Mouse (Mus musculus) limb, embryonic 11.5 days (tissue): ENCODE measurements around the gene Celf2. TPM values are rescaled to one million over a fixed set of nuclear protein-coding genes. Genes with fewer than 3 reads are reported as not detected.

Source experiments
- ATAC-seq: fragments of 200-750 bp; cut with Nextera tagmentation; 2 replicates; pipeline ENCODE4 v1.8.0; 2017; ENCODE audit warnings: low read depth; ENCODE audit not compliant: insufficient number of reproducible peaks, low FRiP score, low TSS enrichment
- DNase-seq: peaks from one replicate; pipeline ENCODE4 v3.0.0-alpha.2; 2015; ENCODE audit warnings: low spot score
- H3K27ac ChIP-seq: fragments of 300-500 bp; sonication (generic); replicated peaks from 2 replicates; pipeline ENCODE4 v1.5.1; 2014; ENCODE audit warnings: low read depth, mild to moderate bottlenecking, low read length
- H3K27me3 ChIP-seq: fragments of 300-500 bp; sonication (generic); 2 replicates; pipeline ENCODE4 v1.6.1; 2014; ENCODE audit warnings: mild to moderate bottlenecking, low read length, mixed read lengths; ENCODE audit not compliant: control insufficient read depth, insufficient read depth
- H3K36me3 ChIP-seq: fragments of 300-500 bp; sonication (generic); 2 replicates; pipeline ENCODE4 v1.6.1; 2014; ENCODE audit warnings: mild to moderate bottlenecking, low read length, moderate library complexity, mixed read lengths; ENCODE audit not compliant: control insufficient read depth, insufficient read depth
- H3K4me1 ChIP-seq: fragments of 300-500 bp; sonication (generic); 2 replicates; pipeline ENCODE4 v1.6.1; 2014; ENCODE audit warnings: low read length, mixed read lengths; ENCODE audit not compliant: control insufficient read depth, insufficient read depth
- H3K4me2 ChIP-seq: fragments of 300-500 bp; sonication (generic); 2 replicates; pipeline ENCODE4 v1.6.1; 2014; ENCODE audit warnings: low read depth, mild to moderate bottlenecking, moderate library complexity; ENCODE audit not compliant: severe bottlenecking
- H3K4me3 ChIP-seq: fragments of 300-500 bp; sonication (generic); 2 replicates; pipeline ENCODE4 v1.5.1; 2014; ENCODE audit warnings: low read depth, low read length
- H3K9ac ChIP-seq: fragments of 300-500 bp; sonication (generic); 2 replicates; pipeline ENCODE4 v1.6.1; 2014; ENCODE audit warnings: mild to moderate bottlenecking, low read length
- H3K9me3 ChIP-seq: fragments of 300-500 bp; sonication (generic); 2 replicates; pipeline ENCODE4 v1.6.1; 2016; ENCODE audit warnings: low read length; ENCODE audit not compliant: control insufficient read depth
- WGBS: fragments of 180-500 bp; shearing (Covaris S2); extraction: QIAGEN DNeasy Blood & Tissue Kit; methylation state at CpG from one replicate; pipeline ENCODE4 v1.1.7; 2014; 5-methylcytosine and 5-hydroxymethylcytosine counted together
- polyA plus RNA-seq: library from polyadenylated mRNA; unstranded; fragments of >200 nt; fragmentation: Nextera tagmentation; extraction: Ambion mirVana; gene quantifications from 2 replicates; pipeline ENCODE4 v1.2.1, GENCODE M21; 2014

Celf2 gene
- polyA plus RNA-seq, 1 experiment from 2014 or later = 24.1 TPM

DNA sequence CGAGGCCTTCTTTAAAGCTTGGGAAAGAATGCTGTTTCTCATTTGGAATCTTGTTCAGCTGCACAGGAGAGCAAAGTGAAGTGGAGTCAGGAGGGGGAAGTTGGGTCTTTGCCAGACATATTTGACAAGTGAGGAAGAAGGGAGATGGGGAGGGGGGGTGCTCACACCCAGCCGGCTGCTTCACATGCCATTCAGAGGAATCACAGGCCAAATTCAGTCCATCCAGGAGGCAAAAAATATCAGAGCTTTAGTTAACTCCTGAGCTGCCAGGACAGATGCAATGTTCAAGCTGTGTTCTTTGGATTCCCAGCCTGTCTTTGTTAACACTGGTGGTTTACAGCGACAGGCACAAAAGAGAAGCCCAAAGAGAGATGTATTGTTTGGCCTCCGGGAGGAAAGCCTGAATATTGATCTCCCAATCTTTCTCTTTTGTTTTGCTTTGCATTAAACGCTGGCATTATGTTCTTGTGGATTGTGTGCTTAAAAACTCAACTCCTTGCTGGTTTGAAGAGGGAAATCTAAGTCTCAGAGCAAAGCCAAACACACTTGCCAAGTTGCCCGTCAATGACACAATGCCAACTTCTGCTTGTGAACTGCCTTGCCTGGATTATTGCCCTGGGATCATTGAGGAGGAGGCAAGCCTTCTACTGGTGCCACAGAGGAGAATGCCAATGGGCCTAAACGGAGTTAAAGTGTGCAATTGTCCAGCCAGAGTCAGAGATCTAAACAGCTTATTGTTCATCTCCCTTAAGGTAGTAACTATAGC is 420.1 kb downstream of the Celf2 start:
- Histone ChIP-seq H3K4me3 (no peak overlapping the region), H3K36me3 (no peaks in the 10 kb centered on the region), H3K27me3 (no peaks in the 10 kb centered on the region), H3K4me1 (no peaks in the 10 kb centered on the region), H3K4me2 (no peak overlapping the region), H3K27ac (no peak overlapping the region), H3K9me3 (no peaks in the 10 kb centered on the region), H3K9ac (no peak overlapping the region)
- ATAC-seq = peak; percentile 47; the same call in 1 of the 2 replicates
- no peak for DNase-seq
- 47% methylated on average over 7 of the region's 7 CpGs for WGBS

DNA sequence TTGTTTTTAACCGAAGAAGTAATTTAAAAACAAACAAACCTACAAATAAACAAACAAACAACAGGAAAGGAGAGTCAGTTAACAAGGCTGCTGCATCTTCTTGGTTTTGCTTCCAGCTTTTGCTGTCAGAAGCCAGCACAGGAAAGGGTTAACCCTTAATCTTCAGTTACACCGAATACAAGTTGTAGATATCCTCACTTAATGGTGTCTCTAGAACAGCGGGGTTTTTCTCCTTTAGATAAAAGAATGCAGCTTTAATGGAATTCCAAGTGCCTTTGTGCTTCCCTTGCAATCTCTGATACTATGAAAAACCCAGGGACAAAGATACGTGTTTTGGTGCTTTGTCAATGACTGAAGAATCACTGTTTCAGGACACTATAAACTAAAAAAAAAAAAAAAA is 420.8 kb downstream of the Celf2 start:
- no peak overlapping the region for H3K27ac ChIP-seq
- no peaks in the 10 kb centered on the region for H3K4me1 ChIP-seq
- H3K4me3 ChIP-seq = no peak overlapping the region
- no peak overlapping the region for H3K4me2 ChIP-seq
- 41% methylated on average over 4 of the region's 4 CpGs for WGBS
- no peak for DNase-seq
- no peaks in the 10 kb centered on the region for H3K9me3 ChIP-seq
- no peak overlapping the region for H3K9ac ChIP-seq
- no peak for ATAC-seq
- no peaks in the 10 kb centered on the region for H3K27me3 ChIP-seq
- no peaks in the 10 kb centered on the region for H3K36me3 ChIP-seq

- ATAC-seq (no peak), DNase-seq (peak; percentile 23)
- H3K4me1 ChIP-seq = no peaks in the 10 kb centered on the region
- no peak overlapping the region for H3K4me2 ChIP-seq
- H3K36me3 ChIP-seq = no peaks in the 10 kb centered on the region
- 79% methylated on average over 14 of the region's 14 CpGs for WGBS
- no peak overlapping the region for H3K27ac ChIP-seq
- no peak overlapping the region for H3K4me3 ChIP-seq
- H3K9me3 ChIP-seq = no peaks in the 10 kb centered on the region
- no peaks in the 10 kb centered on the region for H3K27me3 ChIP-seq
- no peak overlapping the region for H3K9ac ChIP-seq
Observed at GRCm38 (mm10) chr2:7087480-7087879, 421.9 kb downstream of the Celf2 start.

GRCm38 (mm10) chr2:7083489-7084090 is 425.8 kb downstream of the Celf2 start:
- WGBS = 90% methylated on average over 4 of the region's 4 CpGs
- no peak overlapping the region for H3K4me3 ChIP-seq
- no peak overlapping the region for H3K9ac ChIP-seq
- no peak overlapping the region for H3K27ac ChIP-seq
- H3K27me3 ChIP-seq = no peaks in the 10 kb centered on the region
- H3K4me2 ChIP-seq = no peak overlapping the region
- ATAC-seq (no peak), DNase-seq (no peak)
- H3K9me3 ChIP-seq = no peaks in the 10 kb centered on the region
- no peaks in the 10 kb centered on the region for H3K36me3 ChIP-seq
- 0 out of 2 replicates have a peak, but pooled peaks cover 2% of the 10 kb centered on the region for H3K4me1 ChIP-seq

DNA sequence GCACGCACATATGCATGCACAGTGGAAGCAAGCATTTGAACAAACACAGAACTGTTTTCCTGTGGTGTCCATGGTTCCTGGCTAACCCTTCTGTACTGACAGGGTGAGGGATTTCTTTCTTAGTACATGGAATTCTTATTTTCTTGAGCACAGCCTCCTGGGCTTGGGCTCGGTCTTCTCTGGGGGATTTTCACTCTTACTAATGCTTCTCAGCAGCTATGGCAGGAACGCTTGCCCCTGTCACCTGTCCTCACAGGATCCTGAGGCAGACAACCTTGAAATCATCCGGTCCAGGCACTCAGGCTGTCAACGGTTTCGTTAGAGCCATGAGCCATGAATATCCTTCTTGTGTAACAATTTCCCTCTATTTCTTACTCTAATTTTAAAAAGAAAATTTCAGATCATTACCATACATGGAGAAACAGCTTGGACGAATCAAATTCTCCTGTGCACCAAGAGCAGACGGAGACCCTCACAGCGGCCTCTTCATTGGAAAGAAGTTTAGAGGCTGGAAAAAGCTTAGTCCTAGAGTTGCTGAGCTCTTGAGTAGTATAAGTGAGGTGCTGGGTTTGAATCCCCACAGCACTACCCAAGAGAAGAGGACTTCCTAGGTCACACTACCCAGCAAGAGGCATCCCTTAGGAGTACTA is 426.9 kb downstream of the Celf2 start:
- H3K4me3 ChIP-seq = no peak overlapping the region
- H3K27me3 ChIP-seq = no peaks in the 10 kb centered on the region
- no peak overlapping the region for H3K9ac ChIP-seq
- no peaks in the 10 kb centered on the region for H3K36me3 ChIP-seq
- H3K9me3 ChIP-seq = no peaks in the 10 kb centered on the region
- DNase-seq (no peak), ATAC-seq (no peak)
- H3K27ac ChIP-seq = no peak overlapping the region
- 0 out of 2 replicates have a peak, but pooled peaks cover 2% of the 10 kb centered on the region for H3K4me1 ChIP-seq
- WGBS = 88% methylated on average over 9 of the region's 9 CpGs
- no peak overlapping the region for H3K4me2 ChIP-seq

GRCm38 (mm10) chr2:7080794-7081783 is 428.3 kb downstream of the Celf2 start:
- WGBS = 13% methylated on average over 28 of the region's 28 CpGs
- Histone ChIP-seq H3K36me3 (no peaks in the 10 kb centered on the region), H3K9me3 (no peaks in the 10 kb centered on the region), H3K4me3 (no peak overlapping the region), H3K27ac (no peak overlapping the region), H3K4me2 (peak overlapping the region; percentile 1; the same call in 1 of the 2 replicates), H3K9ac (peak overlapping the region; percentile 41), H3K4me1 (0 out of 2 replicates have a peak, but pooled peaks cover 2% of the 10 kb centered on the region), H3K27me3 (no peaks in the 10 kb centered on the region)
- ATAC-seq (peak; percentile 54; the same call in 1 of the 2 replicates), DNase-seq (peak; percentile 54)

DNA sequence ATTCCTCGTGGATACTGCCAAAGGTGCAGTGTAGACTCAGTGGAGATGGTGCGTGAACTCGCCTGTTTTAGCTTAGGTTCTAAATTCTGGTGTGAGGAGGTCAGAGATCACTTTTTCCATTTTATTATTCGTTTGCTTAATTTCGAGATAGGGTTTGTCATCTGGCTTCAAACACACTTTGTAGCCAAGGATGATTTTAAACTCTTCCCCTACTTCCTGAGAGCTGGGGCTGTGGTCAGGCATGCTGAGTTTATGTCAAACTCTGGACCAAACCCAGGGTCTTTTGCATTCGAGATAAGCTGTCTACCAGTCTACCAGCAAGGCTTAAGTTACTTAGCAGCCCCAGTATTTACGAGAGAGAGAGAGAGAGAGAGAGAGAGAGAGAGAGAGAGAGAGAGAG is 429.3 kb downstream of the Celf2 start:
- H3K9me3 ChIP-seq = no peaks in the 10 kb centered on the region
- H3K4me3 ChIP-seq = no peak overlapping the region
- ATAC-seq (no peak), DNase-seq (no peak)
- no peak overlapping the region for H3K9ac ChIP-seq
- no peaks in the 10 kb centered on the region for H3K36me3 ChIP-seq
- H3K27ac ChIP-seq = no peak overlapping the region
- no peak overlapping the region for H3K4me2 ChIP-seq
- WGBS = 69% methylated on average over 7 of the region's 7 CpGs
- 0 out of 2 replicates have a peak, but pooled peaks cover 2% of the 10 kb centered on the region for H3K4me1 ChIP-seq
- no peaks in the 10 kb centered on the region for H3K27me3 ChIP-seq

- H3K9ac ChIP-seq = no peak overlapping the region
- H3K27me3 ChIP-seq = no peaks in the 10 kb centered on the region
- H3K4me1 ChIP-seq = 0 out of 2 replicates have a peak, but pooled peaks cover 2% of the 10 kb centered on the region
- ATAC-seq (no peak), DNase-seq (no peak)
- H3K4me3 ChIP-seq = no peak overlapping the region
- no peaks in the 10 kb centered on the region for H3K9me3 ChIP-seq
- WGBS = 91% methylated on average over 2 of the region's 2 CpGs
- no peak overlapping the region for H3K27ac ChIP-seq
- H3K36me3 ChIP-seq = no peaks in the 10 kb centered on the region
- no peak overlapping the region for H3K4me2 ChIP-seq
Observed at GRCm38 (mm10) chr2:7079390-7079789, 430.0 kb downstream of the Celf2 start.
